In genomic region chr10:43376749-43377148, GRCm38 (mm10) we compare ENCODE assay signal across 19 mouse cellular contexts.
DNase-seq lines count a peak whose midpoint lies in the region; ATAC-seq and TF ChIP-seq lines count a peak whose summit lies in the region.
"Had no signal": no experiment of that assay in that cellular context is flagged by ENCODE, and none has a peak within 500 bp of the region (broad histone marks: within the 10 kb centered on the region; RNA-seq: fewer than 3 reads in every experiment).

No protein-coding gene starts in this region.

- H3K4me3 ChIP-seq in intestine, embryonic 14.5 days (ENCODE audit: low read depth, low read length) = no peak overlapping the region
- no peak overlapping the region for H3K4me3 ChIP-seq in intestine, postnatal 0 days (ENCODE audit: low read depth, low read length)
- H3K4me3 ChIP-seq in CH12.LX (replicated peaks in 1 of 3; ENCODE audit: low read depth in 2 of 3, low read length in 2 of 3, poor library complexity in 1 of 3) = no peak overlapping the region

- no peak for TF ChIP-seq POLR2A in CH12.LX (IDR thresholded peaks at IDR 0.05; ENCODE audit: low read depth, low read length)

- TF ChIP-seq RAD21 in CH12.LX (IDR thresholded peaks at IDR 0.05; ENCODE audit: low read depth, low read length) = no peak

- WGBS in intestine, embryonic 14.5 days = 94% methylated on average over 8 of the region's 8 CpGs
- 90% methylated on average over 8 of the region's 8 CpGs for WGBS in intestine, postnatal 0 days

- dilution Hi-C loops in CH12.LX (cut with MboI; ENCODE audit: extremely low pct_ligation_motif_present, extremely low pct_unique_long_range_greater_than_20kb, low sequenced_read_pairs) = no loop called here

- no peaks in the 10 kb centered on the region for H3K27me3 ChIP-seq in intestine, embryonic 14.5 days (replicated peaks; ENCODE audit: control insufficient read depth, insufficient read depth, low read length)
- H3K27me3 ChIP-seq in intestine, postnatal 0 days (replicated peaks; ENCODE audit: control insufficient read depth, insufficient read depth, low read length) = no peaks in the 10 kb centered on the region
- H3K27me3 ChIP-seq in CH12.LX (replicated peaks) = no peaks in the 10 kb centered on the region
- H3K27me3 ChIP-seq: Patski had no signal

- no peaks in the 10 kb centered on the region for H3K36me3 ChIP-seq in intestine, embryonic 14.5 days (ENCODE audit: control insufficient read depth, insufficient read depth, low read length)
- H3K36me3 ChIP-seq in intestine, postnatal 0 days (ENCODE audit: control insufficient read depth, insufficient read depth) = no peaks in the 10 kb centered on the region
- peaks cover 4 to 23% of the 10 kb centered on the region in 2 experiments for H3K36me3 ChIP-seq in CH12.LX (replicated peaks in 1 of 2; ENCODE audit: control insufficient read depth in 1 of 2, insufficient read depth in 1 of 2, low read length in 1 of 2)

- TF ChIP-seq EP300 in CH12.LX (IDR thresholded peaks at IDR 0.05; ENCODE audit: low read length) = peak; percentile 88

- no peak for ATAC-seq in intestine, embryonic 14.5 days (replicated peaks; ENCODE audit: low FRiP score, low TSS enrichment, low read depth)
- no peak for ATAC-seq in intestine, postnatal 0 days
- ATAC-seq: activated CD4-positive, CD25-positive, alpha-beta regulatory T cell, adult 4 months; CD4-positive, CD25-positive, alpha-beta regulatory T cell, adult 4 months; Patski had no signal

- H3K9ac ChIP-seq in intestine, embryonic 14.5 days (ENCODE audit: low read length) = no peak overlapping the region
- no peak overlapping the region for H3K9ac ChIP-seq in intestine, postnatal 0 days (ENCODE audit: low read depth, low read length)
- H3K9ac ChIP-seq in CH12.LX (ENCODE audit: insufficient read depth, low read depth) = no peak overlapping the region

- no peaks in the 10 kb centered on the region for H3K9me3 ChIP-seq in intestine, embryonic 14.5 days (ENCODE audit: control insufficient read depth, low read length)
- no peaks in the 10 kb centered on the region for H3K9me3 ChIP-seq in intestine, postnatal 0 days (ENCODE audit: control insufficient read depth)
- no peaks in the 10 kb centered on the region for H3K9me3 ChIP-seq in CH12.LX (replicated peaks; ENCODE audit: low read length)
- H3K9me3 ChIP-seq: G1E had no signal

- in situ Hi-C loops in CH12.LX (cut with MboI; ENCODE audit: low pct_ligation_motif_present, low pct_unique_long_range_greater_than_20kb, low sequenced_read_pairs) = no loop called here

- peak; percentile 16 for DNase-seq in intestine, embryonic 14.5 days (ENCODE audit: low spot score)
- peak; percentile 53 for DNase-seq in CH12.LX (ENCODE audit: extremely low read depth)
- DNase-seq in natural killer cell, adult 2 months (ENCODE audit: low spot score in 2 of 2) = no peak
- DNase-seq: adrenal gland, adult 2 months; adrenal gland, adult 8-10 months; adrenal gland, postnatal 10 days; adrenal gland, postnatal 14 days; adrenal gland, postnatal 25 days; adrenal gland, postnatal 36 days; B cell, adult 2 months; cerebellum, adult 11 months; cerebellum, adult 11-12 months; cerebellum, adult 18-20 months; cerebellum, adult 2 months had no signal

- no peak for TF ChIP-seq CTCF in intestine, postnatal 0 days (IDR thresholded peaks at IDR 0.05; ENCODE audit: low read depth)
- no peak for TF ChIP-seq CTCF in CH12.LX (conservative IDR thresholded peaks at IDR 0.05 in 1 of 2, IDR thresholded peaks at IDR 0.05 in 1 of 2; ENCODE audit: low read depth in 2 of 2, low read length in 2 of 2)

- no peaks in the 10 kb centered on the region for H3K79me2 ChIP-seq in CH12.LX (replicated peaks; ENCODE audit: control insufficient read depth, extremely low read depth, insufficient read depth, poor library complexity, severe bottlenecking)

- no peak overlapping the region for H3K27ac ChIP-seq in intestine, embryonic 14.5 days (ENCODE audit: low read depth)
- no peak overlapping the region for H3K27ac ChIP-seq in intestine, postnatal 0 days (ENCODE audit: low read depth, low read length)
- no peak overlapping the region for H3K27ac ChIP-seq in CH12.LX (ENCODE audit: insufficient read depth, low read depth)

- H3K4me1 ChIP-seq in intestine, embryonic 14.5 days (replicated peaks; ENCODE audit: control insufficient read depth, insufficient read depth, low read length) = peaks cover 6% of the 10 kb centered on the region
- 0 out of 2 replicates have a peak, but pooled peaks cover 4% of the 10 kb centered on the region for H3K4me1 ChIP-seq in intestine, postnatal 0 days (replicated peaks; ENCODE audit: control insufficient read depth, insufficient read depth, low read length)
- peaks cover 12 to 47% of the 10 kb centered on the region in 2 experiments; a peak in 3 of 4 replicates for H3K4me1 ChIP-seq in CH12.LX (ENCODE audit: control insufficient read depth in 1 of 2, insufficient read depth in 2 of 2)

- no peak overlapping the region for H3K4me2 ChIP-seq in intestine, embryonic 14.5 days (ENCODE audit: low read length)
- no peak overlapping the region for H3K4me2 ChIP-seq in intestine, postnatal 0 days (replicated peaks; ENCODE audit: low read depth)
- no peak overlapping the region for H3K4me2 ChIP-seq in CH12.LX (ENCODE audit: insufficient read depth, low read depth, poor library complexity, severe bottlenecking)

TF ChIP-seq in CH12.LX, 34 proteins besides CTCF, POLR2A, EP300 and RAD21:
- TF ChIP-seq IRF4 (IDR thresholded peaks at IDR 0.05; ENCODE audit: low read depth, low read length) (peak; percentile 94), CHD2 (IDR thresholded peaks at IDR 0.05; ENCODE audit: low read length) (peak; percentile 51; the same call in 1 of the 2 replicates), RCOR1 (conservative IDR thresholded peaks at IDR 0.05; ENCODE audit: low read depth, low read length) (0 out of 2 replicates have a peak, but pooled peaks have one; percentile 22), NRF1 (IDR thresholded peaks at IDR 0.05; ENCODE audit: low read depth, low read length) (no peak), ZNF384 (IDR thresholded peaks at IDR 0.05; ENCODE audit: low read depth, low read length) (peak; percentile 65; the same call in 1 of the 2 replicates), ZC3H11A (IDR thresholded peaks at IDR 0.05; ENCODE audit: low read depth, low read length) (no peak), BHLHE40 (IDR thresholded peaks at IDR 0.05; ENCODE audit: low read depth, low read length) (peak; percentile 60; the same call in 1 of the 2 replicates), TCF12 (IDR thresholded peaks at IDR 0.05; ENCODE audit: low read depth, low read length) (peak; percentile 54), ETS1 (conservative IDR thresholded peaks at IDR 0.05; ENCODE audit: low read depth, low read length) (peak; percentile 34; the same call in 1 of the 2 replicates), JUND (conservative IDR thresholded peaks at IDR 0.05; ENCODE audit: low read depth, low read length) (peak; percentile 60; the same call in 1 of the 2 replicates), JUN (IDR thresholded peaks at IDR 0.05; ENCODE audit: insufficient read depth, low read depth, low read length) (peak; percentile 58), POLR2AphosphoS2 (IDR thresholded peaks at IDR 0.05; ENCODE audit: low read depth, low read length) (no peak)

Comparison
In these comparisons a context has a peak if more than half of its experiments do, and no peak if none do; other contexts are left out.
1. DNase-seq: peak in intestine, embryonic 14.5 days (single experiment) and CH12.LX (single experiment); none in natural killer cell, adult 2 months (0 of 2).